Mouse (Mus musculus) cerebellum, adult 2 months (tissue): ENCODE measurements around the gene Dtx4. TPM values are rescaled to one million over a fixed set of nuclear protein-coding genes. Genes with fewer than 3 reads are reported as not detected.

Experiments
- DNase-seq, 2 experiments: peaks; one replicate each; pipeline ENCODE4 v3.0.0; 2021
- H3K27ac ChIP-seq: fragments of 200-500 bp; 2 replicates; pipeline ENCODE4 v1.5.1; 2012; ENCODE audit warnings: low read length, control low read depth, inconsistent platforms; ENCODE audit not compliant: insufficient read depth
- H3K27me3 ChIP-seq: fragments of 200-500 bp; 2 replicates; pipeline ENCODE4 v1.6.1; 2012; ENCODE audit warnings: inconsistent platforms, mild to moderate bottlenecking, low read length, moderate library complexity; ENCODE audit not compliant: control insufficient read depth, insufficient read depth
- H3K4me1 ChIP-seq: fragments of 200-500 bp; 2 replicates; pipeline ENCODE4 v1.6.1; 2011; ENCODE audit warnings: low read length; ENCODE audit not compliant: control insufficient read depth, insufficient read depth
- H3K4me3 ChIP-seq: fragments of 200-500 bp; replicated peaks from 2 replicates; pipeline ENCODE3; 2011; ENCODE audit warnings: mild to moderate bottlenecking, low read depth, low read length, control low read depth; ENCODE audit not compliant: insufficient read depth
- CTCF ChIP-seq: fragments of 200-500 bp; IDR thresholded peaks from 2 replicates; pipeline ENCODE4 v1.5.1; 2011; ENCODE audit warnings: low read depth, mild to moderate bottlenecking, control low read depth, low read length, moderate library complexity, borderline replicate concordance; ENCODE audit not compliant: insufficient read depth
- POLR2A ChIP-seq: fragments of 200-500 bp; IDR thresholded peaks from 2 replicates; pipeline ENCODE4 v1.6.1; 2011; ENCODE audit warnings: low read length, control low read depth, borderline replicate concordance; ENCODE audit not compliant: insufficient read depth
- WGBS: fragments of 180-500 bp; shearing (Covaris S2); methylation state at CpG from one replicate; pipeline ENCODE4 v1.1.7; 2018; 5-methylcytosine and 5-hydroxymethylcytosine counted together
- polyA plus RNA-seq: library from polyadenylated mRNA; depleted of rRNA; stranded (reverse); fragments of >200 nt; gene quantifications from 2 replicates; pipeline ENCODE4 v1.2.3, GENCODE M21; 2012

Gene Dtx4
- polyA plus RNA-seq, 1 experiment: 11.4 TPM

- Histone ChIP-seq H3K4me1 (no peaks in the 10 kb centered on the region), H3K27ac (no peak overlapping the region), H3K27me3 (no peaks in the 10 kb centered on the region), H3K4me3 (no peak overlapping the region)
- no peak for TF ChIP-seq POLR2A
- TF ChIP-seq CTCF: no peak
- 55% methylated on average over 4 of the region's 4 CpGs for WGBS
- DNase-seq: no peak
These were observed 22.1 kb upstream of the Dtx4 start for GRCm38 (mm10) chr19:12523377-12523776.

GRCm38 (mm10) chr19:12518541-12518890, 17.3 kb upstream of the Dtx4 start:
- no peak overlapping the region for H3K27ac ChIP-seq
- no peaks in the 10 kb centered on the region for H3K27me3 ChIP-seq
- no peaks in the 10 kb centered on the region for H3K4me1 ChIP-seq
- DNase-seq: no peak
- TF ChIP-seq CTCF (no peak), POLR2A (no peak)
- no peak overlapping the region for H3K4me3 ChIP-seq

- H3K27ac ChIP-seq: no peak overlapping the region
- under 1% methylated on average over 16 of the region's 16 CpGs for WGBS
- no peak for TF ChIP-seq POLR2A
- peak; percentile 63; the same call in 1 of the 2 replicates for TF ChIP-seq CTCF
- no peaks in the 10 kb centered on the region for H3K27me3 ChIP-seq
- peak overlapping the region; percentile 64 for H3K4me3 ChIP-seq
- no peaks in the 10 kb centered on the region for H3K4me1 ChIP-seq
- DNase-seq: peak; percentile 64
These were observed 16.7 kb upstream of the Dtx4 start for GRCm38 (mm10) chr19:12517671-12518540.

GRCm38 (mm10) chr19:12514621-12515020, 13.4 kb upstream of the Dtx4 start:
- no peak overlapping the region for H3K27ac ChIP-seq
- no peaks in the 10 kb centered on the region for H3K4me1 ChIP-seq
- TF ChIP-seq POLR2A (no peak), CTCF (no peak)
- no peak for DNase-seq
- no peaks in the 10 kb centered on the region for H3K27me3 ChIP-seq
- no peak overlapping the region for H3K4me3 ChIP-seq

- DNase-seq: no peak
- Histone ChIP-seq H3K27me3 (no peaks in the 10 kb centered on the region), H3K4me3 (no peak overlapping the region), H3K27ac (no peak overlapping the region), H3K4me1 (no peaks in the 10 kb centered on the region)
- 92% methylated on average over 7 of the region's 7 CpGs for WGBS
- TF ChIP-seq POLR2A: no peak
- TF ChIP-seq CTCF: no peak
These were observed 1.5 kb upstream of the Dtx4 start for GRCm38 (mm10) chr19:12502756-12503155.

- TF ChIP-seq CTCF (0 out of 2 replicates have a peak, but pooled peaks have one; percentile 3), POLR2A (no peak)
- peak overlapping the region; percentile 69 for H3K4me3 ChIP-seq
- peak overlapping the region; percentile 30; the same call in 1 of the 2 replicates for H3K27ac ChIP-seq
- DNase-seq: peak; percentile 71
- WGBS: 1% methylated on average over 38 of the region's 38 CpGs
- no peaks in the 10 kb centered on the region for H3K27me3 ChIP-seq
- H3K4me1 ChIP-seq: no peaks in the 10 kb centered on the region
These were observed 358 bp downstream of the Dtx4 start for GRCm38 (mm10) chr19:12500881-12501311.

- Histone ChIP-seq H3K27me3 (no peaks in the 10 kb centered on the region), H3K4me1 (no peaks in the 10 kb centered on the region), H3K27ac (no peak overlapping the region), H3K4me3 (peak overlapping the region; percentile 69)
- 3% methylated on average over 3 of the region's 3 CpGs for WGBS
- peak; percentile 55 to 65 for DNase-seq
- TF ChIP-seq CTCF: no peak
- no peak for TF ChIP-seq POLR2A
These were observed 1.1 kb downstream of the Dtx4 start for GRCm38 (mm10) chr19:12500124-12500523.

GRCm38 (mm10) chr19:12499485-12499884, 1.8 kb downstream of the Dtx4 start:
- no peak for TF ChIP-seq CTCF
- TF ChIP-seq POLR2A: no peak
- WGBS: 35% methylated on average over 2 of the region's 2 CpGs
- Histone ChIP-seq H3K4me3 (no peak overlapping the region), H3K27me3 (no peaks in the 10 kb centered on the region), H3K4me1 (no peaks in the 10 kb centered on the region), H3K27ac (no peak overlapping the region)
- DNase-seq: no peak
